Mouse (Mus musculus) olfactory bulb, adult 2 months (tissue): ENCODE measurements at regions not wholly inside any gene's neighbourhood (a gene's known extent, or its start where the extent isn't known, plus 50 kb on each side); places are given as distances from the start of the nearest gene placed in this dataset.

ENCODE experiments used
- H3K27ac ChIP-seq: fragments of 200-500 bp; 2 replicates; pipeline ENCODE4 v1.5.1; 2012; ENCODE audit warnings: low read depth, low read length; ENCODE audit not compliant: insufficient read depth
- H3K4me1 ChIP-seq: fragments of 200-500 bp; 2 replicates; pipeline ENCODE4 v1.6.1; 2012; ENCODE audit warnings: low read length; ENCODE audit not compliant: control insufficient read depth, insufficient read depth
- H3K4me3 ChIP-seq: fragments of 200-500 bp; 2 replicates; pipeline ENCODE4 v1.5.1; 2012; ENCODE audit warnings: mild to moderate bottlenecking, low read depth, low read length, moderate library complexity; ENCODE audit not compliant: insufficient read depth
- CTCF ChIP-seq: fragments of 200-500 bp; IDR thresholded peaks from 2 replicates; pipeline ENCODE4 v1.5.1; 2012; ENCODE audit warnings: low read depth, mild to moderate bottlenecking, low read length, moderate library complexity; ENCODE audit not compliant: insufficient read depth
- POLR2A ChIP-seq: fragments of 200-500 bp; IDR thresholded peaks from 2 replicates; pipeline ENCODE4 v1.6.1; 2012; ENCODE audit warnings: mild to moderate bottlenecking, low read depth, low read length, moderate library complexity; ENCODE audit not compliant: insufficient read depth
- WGBS: fragments of 180-500 bp; shearing (Covaris S2); methylation state at CpG from one replicate; pipeline ENCODE4 v1.1.7; 2018; 5-methylcytosine and 5-hydroxymethylcytosine counted together

DNA sequence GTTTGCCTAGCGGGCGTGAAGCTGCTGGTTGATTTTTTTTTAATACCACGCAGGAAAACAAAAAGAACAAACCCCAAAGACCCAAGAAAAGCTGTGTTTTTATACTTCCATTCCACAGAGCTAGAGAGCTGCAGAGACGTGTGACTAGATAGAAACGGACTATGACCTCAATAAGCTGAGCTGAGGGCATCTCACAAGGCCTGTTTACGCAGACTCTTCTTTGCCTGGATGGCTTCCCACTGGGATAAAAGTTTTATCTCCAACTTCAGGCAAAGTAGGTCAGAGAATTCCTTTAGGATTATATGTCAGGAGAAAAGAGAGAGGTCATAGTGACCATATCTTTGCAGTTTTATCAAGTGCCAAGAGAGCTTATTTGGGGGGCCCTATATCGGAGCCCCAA lies 199.4 kb downstream of the Mreg start:
- no peak for TF ChIP-seq POLR2A
- no peak for TF ChIP-seq CTCF
- Histone ChIP-seq H3K4me1 (0 out of 2 replicates have a peak, but pooled peaks cover 4% of the 10 kb centered on the region), H3K4me3 (no peak overlapping the region), H3K27ac (no peak overlapping the region)
- 86% methylated on average over 7 of the region's 7 CpGs for WGBS

DNA sequence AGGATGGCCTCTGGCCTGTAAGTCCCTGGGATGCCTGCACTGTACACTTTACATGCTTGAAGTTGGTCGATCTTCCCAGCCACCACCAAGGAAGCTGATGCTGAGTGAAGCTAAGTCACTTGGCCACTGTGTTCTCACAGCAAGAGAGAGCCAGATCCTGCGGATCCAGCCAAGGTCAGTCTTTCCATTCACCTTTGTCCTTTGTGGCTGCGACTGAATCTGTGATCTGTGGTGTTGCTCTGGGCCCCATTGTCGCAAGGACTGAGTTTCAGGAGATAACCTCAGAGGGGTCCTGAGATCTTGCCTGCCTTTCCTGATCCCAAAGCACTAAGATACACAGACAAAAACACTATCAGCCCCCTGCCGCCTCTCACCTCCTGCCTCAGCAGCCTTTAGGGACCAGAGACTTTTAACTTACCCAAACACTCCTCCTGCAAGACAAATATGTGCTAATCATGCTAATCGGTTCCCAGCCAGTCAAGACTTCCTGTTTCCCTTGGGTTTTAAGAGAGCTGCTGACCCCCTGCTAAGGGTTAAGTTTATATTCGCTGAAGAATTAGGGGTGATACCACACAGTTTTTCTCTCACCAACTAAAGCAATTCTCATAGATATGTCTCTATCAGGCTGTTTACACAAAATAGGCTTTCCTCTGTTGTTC lies 202.7 kb downstream of the Mreg start:
- H3K27ac ChIP-seq, result no peak overlapping the region
- TF ChIP-seq POLR2A, result no peak
- TF ChIP-seq CTCF, result no peak
- WGBS, result 79% methylated on average over 7 of the region's 7 CpGs
- H3K4me3 ChIP-seq, result no peak overlapping the region
- H3K4me1 ChIP-seq, result 0 out of 2 replicates have a peak, but pooled peaks cover 2% of the 10 kb centered on the region

DNA sequence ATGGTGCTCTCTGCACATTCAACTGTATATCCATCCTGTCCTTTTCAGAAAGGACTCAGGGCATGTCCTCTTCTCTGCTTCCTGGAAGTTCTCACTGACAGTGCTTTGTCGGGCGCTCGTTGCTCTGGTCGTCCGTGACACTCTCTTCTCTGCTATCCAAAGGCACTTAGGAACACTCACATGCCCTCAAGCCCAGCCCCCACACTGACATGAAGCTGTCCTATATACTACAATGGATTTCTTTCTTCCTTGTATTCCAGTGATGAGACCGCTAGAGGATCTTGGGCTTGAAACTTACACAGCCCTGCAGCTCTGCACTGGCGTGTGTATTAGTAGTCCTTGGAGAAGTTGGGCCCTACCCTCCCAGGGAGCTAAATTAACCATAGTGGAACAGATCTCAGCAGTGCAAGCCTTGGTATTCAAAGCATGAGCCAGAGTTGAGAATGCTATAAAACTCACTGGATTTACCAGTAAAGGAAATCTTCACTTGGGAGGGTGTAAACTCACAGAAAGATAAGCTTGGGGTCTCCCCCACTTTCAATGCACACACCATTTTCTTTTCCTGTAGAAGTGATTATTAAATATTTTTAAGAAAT lies 205.3 kb downstream of the Mreg start:
- 80% methylated on average over 7 of the region's 7 CpGs for WGBS
- no peak overlapping the region for H3K4me3 ChIP-seq

DNA sequence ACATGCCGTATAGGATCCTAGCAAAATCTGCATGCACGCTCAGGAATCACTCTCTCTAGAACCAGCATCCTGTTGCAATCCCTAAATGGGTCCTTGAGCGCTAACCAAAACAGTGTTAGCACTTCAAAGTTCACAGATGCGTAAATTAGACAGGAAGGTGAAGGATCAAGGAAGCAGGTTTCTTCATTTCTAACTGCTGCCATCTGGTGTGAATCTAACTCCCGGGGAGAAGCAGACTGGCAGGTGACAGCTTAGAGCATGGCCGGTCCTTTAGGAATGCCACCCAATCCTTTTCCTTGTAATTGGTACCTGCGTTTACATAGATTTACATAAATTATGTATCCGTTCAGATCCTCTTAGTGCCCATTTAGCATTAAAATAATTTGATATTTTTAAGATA lies 206.2 kb downstream of the Mreg start:
- no peak for TF ChIP-seq POLR2A
- no peak for TF ChIP-seq CTCF
- Histone ChIP-seq H3K27ac (no peak overlapping the region), H3K4me1 (peaks cover 2% of the 10 kb centered on the region; the same call in 1 of the 2 replicates), H3K4me3 (no peak overlapping the region)
- WGBS, result 78% methylated on average over 8 of the region's 8 CpGs

More for the DNA sequence above, 205.3 kb downstream of the Mreg start:
- Histone ChIP-seq H3K4me1 (peaks cover 2% of the 10 kb centered on the region; the same call in 1 of the 2 replicates), H3K27ac (no peak overlapping the region)
- TF ChIP-seq POLR2A, result no peak
- no peak for TF ChIP-seq CTCF

DNA sequence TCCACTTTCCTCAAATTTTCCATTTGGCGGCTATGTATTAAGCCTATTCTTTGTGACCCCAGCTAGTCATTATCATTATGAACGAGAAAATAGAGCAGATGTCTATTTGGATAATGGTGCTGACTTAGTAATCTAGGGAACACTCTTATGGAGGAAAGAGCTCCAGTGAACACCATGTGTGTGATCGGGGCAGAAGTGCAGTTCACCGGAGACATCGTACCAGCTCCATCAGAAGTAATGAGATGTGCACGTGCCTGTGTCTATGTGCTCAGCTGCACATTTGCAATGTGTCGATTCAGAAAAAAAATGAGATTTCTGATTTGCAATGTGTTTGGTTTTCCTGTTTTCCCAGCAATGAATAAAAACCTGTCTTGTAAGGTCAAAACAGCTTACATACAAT lies 206.6 kb downstream of the Mreg start:
- 64% methylated on average over 7 of the region's 7 CpGs for WGBS
- H3K4me3 ChIP-seq, result no peak overlapping the region
- H3K4me1 ChIP-seq, result peaks cover 2% of the 10 kb centered on the region; the same call in 1 of the 2 replicates
- no peak for TF ChIP-seq CTCF
- no peak for TF ChIP-seq POLR2A
- no peak overlapping the region for H3K27ac ChIP-seq

DNA sequence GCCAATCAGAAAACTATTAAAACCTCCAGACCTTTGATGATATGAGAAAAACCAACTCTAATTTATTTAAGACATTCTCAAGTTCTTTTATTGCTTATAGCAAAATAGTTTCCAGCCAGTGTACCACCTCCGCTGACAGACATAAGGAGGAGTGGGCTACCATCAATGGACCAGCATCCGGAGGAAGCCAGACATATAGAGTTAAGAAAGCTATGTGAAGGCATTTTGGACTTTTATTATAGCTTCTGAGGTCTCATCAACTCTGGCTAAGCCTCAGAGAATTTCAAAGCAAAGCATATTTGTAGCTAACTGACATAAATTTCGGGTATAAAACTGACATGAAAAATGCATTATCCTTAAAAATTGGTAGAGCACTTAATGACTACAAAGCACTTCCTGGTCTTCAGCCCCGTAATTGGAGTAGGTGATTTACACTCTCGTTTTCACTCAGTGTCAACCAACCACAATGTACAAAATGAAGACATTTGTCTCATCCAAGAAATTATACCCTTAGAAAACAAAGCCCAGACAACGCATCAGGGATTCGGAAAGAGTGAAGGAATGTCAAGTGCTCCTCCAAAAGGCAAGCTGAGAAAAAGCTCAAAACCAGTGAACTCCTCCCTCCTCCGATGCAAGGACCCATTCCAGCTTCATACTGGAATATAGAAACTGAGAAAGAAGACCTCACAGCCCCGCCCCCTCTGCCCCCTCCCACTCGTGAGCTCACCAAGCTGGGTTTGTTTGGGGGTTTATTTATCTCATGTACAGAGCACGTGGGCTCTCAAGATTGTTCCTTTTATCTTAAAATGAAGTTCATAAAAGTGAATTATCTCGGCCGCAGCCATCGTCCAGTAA lies 208.5 kb downstream of the Mreg start:
- H3K4me3 ChIP-seq, result no peak overlapping the region
- WGBS, result 86% methylated on average over 14 of the region's 14 CpGs
- peaks cover 2% of the 10 kb centered on the region; the same call in 1 of the 2 replicates for H3K4me1 ChIP-seq
- TF ChIP-seq POLR2A (no peak), CTCF (no peak)
- H3K27ac ChIP-seq, result no peak overlapping the region

DNA sequence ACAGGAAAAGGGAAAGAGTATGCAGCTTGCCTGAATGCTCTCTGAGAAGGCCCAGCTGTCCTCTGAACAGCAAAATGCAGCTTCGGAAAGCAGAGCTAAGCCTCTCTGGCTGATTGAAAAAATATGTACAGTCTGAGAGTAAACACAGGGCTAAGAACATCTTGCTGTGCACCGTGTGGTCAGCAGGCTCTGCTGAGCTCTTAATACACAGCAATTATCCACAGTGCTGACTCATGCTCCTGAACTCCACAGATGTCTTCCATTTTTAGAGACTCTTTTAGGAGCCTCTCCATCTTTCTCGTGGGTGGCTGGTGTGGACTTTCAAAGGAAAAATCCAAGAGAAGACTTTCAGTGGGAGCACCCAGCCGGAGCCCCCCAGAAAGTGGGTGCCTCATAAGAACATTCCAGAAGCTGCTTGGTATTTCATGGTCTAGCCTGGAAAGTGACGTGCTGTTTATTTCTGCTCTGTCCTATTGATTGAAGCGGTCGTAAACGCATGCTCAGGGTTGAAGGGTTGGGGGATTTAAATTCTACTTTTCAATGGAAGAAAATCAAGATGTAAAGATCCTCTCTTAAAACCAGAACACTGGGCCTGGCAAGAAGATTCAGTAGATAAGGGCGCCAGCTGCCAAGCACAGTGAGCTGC lies 209.5 kb downstream of the Mreg start:
- peaks cover 2% of the 10 kb centered on the region; the same call in 1 of the 2 replicates for H3K4me1 ChIP-seq
- TF ChIP-seq CTCF (no peak), POLR2A (no peak)
- WGBS, result 56% methylated on average over 9 of the region's 9 CpGs
- H3K4me3 ChIP-seq, result no peak overlapping the region
- H3K27ac ChIP-seq, result peak overlapping the region; percentile 84

DNA sequence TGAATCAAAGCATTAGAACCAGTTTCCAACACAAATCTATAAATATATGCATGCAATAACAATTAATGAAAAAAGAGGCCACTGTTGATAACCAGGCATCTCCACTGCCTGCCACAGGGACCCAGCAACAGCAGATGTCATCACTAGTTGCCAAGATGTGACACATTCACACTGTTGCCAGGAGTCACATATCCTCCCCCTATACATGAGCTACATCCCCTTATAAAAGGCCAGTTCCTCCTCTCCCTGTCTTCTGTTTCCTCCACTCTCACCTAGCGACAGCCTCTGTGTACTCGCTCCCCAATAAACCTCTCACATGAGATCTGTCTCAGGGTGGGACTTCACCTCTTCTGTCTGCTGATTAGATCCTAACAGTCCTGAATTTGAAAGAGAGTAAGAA lies 211.4 kb downstream of the Mreg start:
- Histone ChIP-seq H3K27ac (no peak overlapping the region), H3K4me3 (no peak overlapping the region), H3K4me1 (peaks cover 5% of the 10 kb centered on the region)
- TF ChIP-seq CTCF (no peak), POLR2A (no peak)
- 91% methylated on average over 2 of the region's 2 CpGs for WGBS
